ENCODE assay signal across 8 mouse cellular contexts in the genomic region with DNA sequence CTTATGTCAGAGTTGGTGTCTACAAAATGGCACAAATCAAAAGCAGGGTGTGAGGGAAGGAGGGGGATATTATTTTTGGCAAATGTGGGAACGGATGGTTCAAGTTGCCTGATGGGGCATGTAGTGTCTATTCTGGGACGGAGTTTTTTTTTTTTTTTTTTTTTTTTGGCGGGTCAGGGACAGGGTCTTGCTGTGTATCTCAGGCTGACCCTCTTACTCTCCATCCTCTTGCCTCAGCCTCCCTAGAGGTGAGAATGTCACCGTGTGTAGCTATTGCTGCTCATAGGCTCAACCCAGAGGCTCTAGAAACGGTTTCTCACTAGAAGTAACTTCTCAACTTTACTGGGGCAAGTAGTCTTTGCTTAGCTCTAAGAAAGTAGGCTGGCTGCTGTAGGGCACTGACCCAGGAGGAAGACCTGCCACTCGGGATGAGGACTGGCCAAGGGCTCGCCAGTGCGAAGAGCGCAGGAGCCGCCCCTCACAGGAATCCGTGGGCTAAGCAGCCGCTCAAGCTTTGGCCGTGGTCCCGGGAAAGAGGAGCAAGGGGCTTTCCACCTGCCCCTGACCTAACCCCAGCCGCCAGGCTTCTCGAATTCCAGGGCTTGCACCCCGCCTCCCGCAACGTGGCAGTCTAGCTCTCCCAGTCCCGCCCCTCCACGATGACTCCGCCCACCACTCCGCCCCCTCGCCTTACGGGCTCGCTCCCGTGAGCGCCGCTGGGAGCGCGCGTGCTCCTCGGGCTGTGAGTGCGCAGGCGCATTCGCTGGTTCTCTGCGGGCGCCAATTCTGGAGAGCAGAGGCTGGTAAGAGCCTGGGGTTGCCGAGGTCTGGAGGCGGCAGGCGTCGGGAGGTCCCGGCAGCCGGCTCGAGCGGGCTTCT. TPM values are rescaled to one million over a fixed set of nuclear protein-coding genes. Genes with fewer than 3 reads are reported as not detected.
A peak's percentile ranks its signal among the peaks of the same experiment; 100 is the strongest.
DNase-seq lines count a peak whose midpoint lies in the region; ATAC-seq and TF ChIP-seq lines count a peak whose summit lies in the region.

A gene (plus strand): TSS at position 761 of the 879 bp plus-strand sequence.

- H3K9ac ChIP-seq in kidney, embryonic 14.5 days (ENCODE audit: low read depth, low read length): peak within 1 kb of the TSS; percentile 73
- H3K9ac ChIP-seq in limb, embryonic 15.5 days: peak within 1 kb of the TSS; percentile 68

- no peak for TF ChIP-seq CTCF in bone marrow macrophage, adult 2 months (IDR thresholded peaks at IDR 0.05; ENCODE audit: low read depth, low read length)
- no peak for TF ChIP-seq CTCF in embryonic fibroblast, embryonic 13.5 days (IDR thresholded peaks at IDR 0.05; ENCODE audit: borderline replicate concordance, insufficient read depth, low read length)

- WGBS in kidney, embryonic 14.5 days: 3% methylated on average over 46 of the region's 46 CpGs
- WGBS in limb, embryonic 15.5 days: 4% methylated on average over 46 of the region's 46 CpGs

- no peaks in the 10 kb centered on the region for H3K27me3 ChIP-seq in kidney, embryonic 14.5 days (ENCODE audit: control insufficient read depth, insufficient read depth, low read length)
- no peaks in the 10 kb centered on the region for H3K27me3 ChIP-seq in limb, embryonic 15.5 days

- peaks cover 3% of the 10 kb centered on the region; the same call in 1 of the 2 replicates for H3K4me1 ChIP-seq in bone marrow macrophage, adult 2 months (ENCODE audit: control insufficient read depth, insufficient read depth, low read length)
- no peaks in the 10 kb centered on the region for H3K4me1 ChIP-seq in embryonic fibroblast, embryonic 13.5 days (ENCODE audit: control insufficient read depth, insufficient read depth, low read length)
- 0 out of 2 replicates have a peak, but pooled peaks cover 4% of the 10 kb centered on the region for H3K4me1 ChIP-seq in kidney, embryonic 14.5 days (ENCODE audit: control insufficient read depth, insufficient read depth, low read length)
- H3K4me1 ChIP-seq in limb, embryonic 15.5 days: no peaks in the 10 kb centered on the region; the same call in 1 of the 2 replicates

- no peak within 1 kb of the TSS for H3K27ac ChIP-seq in bone marrow macrophage, adult 2 months (ENCODE audit: insufficient read depth, low read depth, low read length)
- peak within 1 kb of the TSS; percentile 50; the same call in 1 of the 2 replicates for H3K27ac ChIP-seq in embryonic fibroblast, embryonic 13.5 days (ENCODE audit: insufficient read depth, low read length)
- H3K27ac ChIP-seq in kidney, embryonic 14.5 days (ENCODE audit: low read depth, low read length): no peak within 1 kb of the TSS; the same call in 1 of the 2 replicates
- peak within 1 kb of the TSS; percentile 79 for H3K27ac ChIP-seq in limb, embryonic 15.5 days

- no peaks in the 10 kb centered on the region for H3K9me3 ChIP-seq in kidney, embryonic 14.5 days (ENCODE audit: control insufficient read depth, low read length)
- no peaks in the 10 kb centered on the region for H3K9me3 ChIP-seq in limb, embryonic 15.5 days

- no peak for TF ChIP-seq POLR2A in bone marrow macrophage, adult 2 months (IDR thresholded peaks at IDR 0.05; ENCODE audit: borderline replicate concordance, low read depth, low read length)
- peak; percentile 68 for TF ChIP-seq POLR2A in embryonic fibroblast, embryonic 13.5 days (IDR thresholded peaks at IDR 0.05; ENCODE audit: low read depth, low read length)

- peaks cover 9% of the 10 kb centered on the region; the same call in 1 of the 2 replicates for H3K36me3 ChIP-seq in kidney, embryonic 14.5 days (ENCODE audit: control insufficient read depth, insufficient read depth, low read length)
- peaks cover 8% of the 10 kb centered on the region; the same call in 1 of the 2 replicates for H3K36me3 ChIP-seq in limb, embryonic 15.5 days

- peak; percentile 93 for DNase-seq in A20 (ENCODE audit: low read depth, low spot score)
- DNase-seq in heart, adult 9 months (ENCODE audit: low spot score in 2 of 2): peak; percentile 95 to 97
- peak; percentile 83 to 93 for DNase-seq in monocyte, adult 2 months (ENCODE audit: low read depth in 1 of 2, low spot score in 2 of 2)
- DNase-seq in spleen, postnatal 36 days (ENCODE audit: low spot score in 2 of 2): peak; percentile 90 to 93

- ATAC-seq in kidney, embryonic 14.5 days (ENCODE audit: low FRiP score, low TSS enrichment): peak; percentile 96
- ATAC-seq in limb, embryonic 15.5 days (ENCODE audit: insufficient number of reproducible peaks, low FRiP score, low TSS enrichment, low read depth): peak; percentile 91

- H3K4me3 ChIP-seq in bone marrow macrophage, adult 2 months (ENCODE audit: insufficient read depth, low read length): peak within 1 kb of the TSS; percentile 86
- H3K4me3 ChIP-seq in embryonic fibroblast, embryonic 13.5 days (ENCODE audit: insufficient read depth, low read length): peak within 1 kb of the TSS; percentile 59
- H3K4me3 ChIP-seq in kidney, embryonic 14.5 days (ENCODE audit: low read length): peak within 1 kb of the TSS; percentile 63
- peak within 1 kb of the TSS; percentile 55 for H3K4me3 ChIP-seq in limb, embryonic 15.5 days

- peak within 1 kb of the TSS; percentile 48 for H3K4me2 ChIP-seq in kidney, embryonic 14.5 days (replicated peaks; ENCODE audit: low read depth, low read length)
- H3K4me2 ChIP-seq in limb, embryonic 15.5 days: peak within 1 kb of the TSS; percentile 79

RNA-seq across cellular contexts. Expression of the gene that starts here (rescaled TPM):
- 12.9 and 13.3 TPM in 2 replicates for polyA plus RNA-seq in bone marrow macrophage, adult 2 months (2012; ENCODE audit: insufficient read depth, insufficient read length, missing spikeins)
- polyA plus RNA-seq in embryonic fibroblast, embryonic 13.5 days (2011; ENCODE audit: insufficient read length, low read depth, missing spikeins): 10.9 and 14.6 TPM in 2 replicates
- 27.2 and 34.1 TPM in 2 replicates for polyA plus RNA-seq in kidney, embryonic 14.5 days (2014; fragmentation: Nextera tagmentation; extraction: Ambion mirVana)
- 17.0 and 17.9 TPM in 2 replicates for polyA plus RNA-seq in limb, embryonic 15.5 days (2015; fragmentation: Nextera tagmentation; extraction: Ambion mirVana)

Comparison
In these comparisons a context has a peak if more than half of its experiments do, and no peak if none do; other contexts are left out.
1. H3K27ac ChIP-seq: peak in embryonic fibroblast, embryonic 13.5 days (single experiment) and limb, embryonic 15.5 days (single experiment); none in bone marrow macrophage, adult 2 months (single experiment) and kidney, embryonic 14.5 days (single experiment).
2. Peak in every context shown above with its lines, with median percentiles within 50 percentile points of each other: DNase-seq and H3K4me3 ChIP-seq.